ENCODE assay signal across 23 mouse cellular contexts in genomic region chr9:52076089-52076488, GRCm38 (mm10). TPM values are rescaled to one million over a fixed set of nuclear protein-coding genes. Genes with fewer than 3 reads are reported as not detected.
DNase-seq lines count a peak whose midpoint lies in the region; ATAC-seq and TF ChIP-seq lines count a peak whose summit lies in the region.
"Had no signal": no experiment of that assay in that cellular context is flagged by ENCODE, and none has a peak within 500 bp of the region (broad histone marks: within the 10 kb centered on the region; RNA-seq: fewer than 3 reads in every experiment).

No protein-coding gene starts in this region.

- DNase-seq in forebrain, embryonic 14.5 days (ENCODE audit: low spot score), result no peak
- no peak for DNase-seq in forebrain, embryonic 10.5 days (ENCODE audit: extremely low spot score, low spot score)
- DNase-seq in MEL (ENCODE audit: low read depth, low spot score), result no peak
- peak; percentile 29 for DNase-seq in brain, embryonic 14.5 days (ENCODE audit: low read depth)
- peak; percentile 62 for DNase-seq in retina, postnatal 1 day
- no peak for DNase-seq in lung, postnatal 14 days
- DNase-seq: adrenal gland, adult 8-10 months; adrenal gland, postnatal 14 days; adrenal gland, postnatal 36 days; cerebellum, adult 11 months; cerebellum, adult 18-20 months; cerebellum, adult 8-10 months; cerebellum, adult 9-11 months; cerebellum, postnatal 14 days; cerebellum, postnatal 36 days; embryo, embryonic 11 days had no signal

- ATAC-seq in forebrain, embryonic 14.5 days, result 0 out of 2 replicates have a peak, but pooled peaks have one; percentile 37
- no peak for ATAC-seq in monocyte, adult 5-6 weeks (replicated peaks; ENCODE audit: insufficient number of reproducible peaks, low FRiP score, low TSS enrichment, poor library complexity, severe bottlenecking)
- ATAC-seq: activated CD4-positive, CD25-positive, alpha-beta regulatory T cell, adult 4 months; forebrain, embryonic 13.5 days; Patski had no signal

- H3K4me1 ChIP-seq in forebrain, embryonic 14.5 days (ENCODE audit: control insufficient read depth, insufficient read depth, low read length), result no peaks in the 10 kb centered on the region
- H3K4me1 ChIP-seq in forebrain, embryonic 10.5 days, result no peaks in the 10 kb centered on the region
- peaks cover 4 to 7% of the 10 kb centered on the region in 2 experiments; a peak in 3 of 4 replicates for H3K4me1 ChIP-seq in MEL (ENCODE audit: control insufficient read depth in 1 of 2, insufficient read depth in 2 of 2, low read length in 2 of 2)
- H3K4me1 ChIP-seq: embryonic facial prominence, embryonic 12.5 days; embryonic facial prominence, embryonic 15.5 days; forebrain, embryonic 13.5 days had no signal

- WGBS in forebrain, embryonic 14.5 days, result 80% methylated on average over 2 of the region's 2 CpGs
- whole genome bisulfite sequencing in forebrain, embryonic 10.5 days, result 97% methylated on average over 2 of the region's 2 CpGs

- peaks cover 1% of the 10 kb centered on the region; the same call in 1 of the 2 replicates for H3K79me2 ChIP-seq in MEL (ENCODE audit: control insufficient read depth, insufficient read depth, low read length, poor library complexity)

- no peak for TF ChIP-seq EP300 in MEL (IDR thresholded peaks at IDR 0.05; ENCODE audit: low read depth in 1 of 2, low read length in 2 of 2)

- H3K9me3 ChIP-seq in forebrain, embryonic 14.5 days (replicated peaks; ENCODE audit: control insufficient read depth, low read length), result no peaks in the 10 kb centered on the region
- no peaks in the 10 kb centered on the region for H3K9me3 ChIP-seq in forebrain, embryonic 10.5 days
- no peaks in the 10 kb centered on the region for H3K9me3 ChIP-seq in MEL (replicated peaks; ENCODE audit: insufficient read depth, low read length)
- H3K9me3 ChIP-seq: embryonic facial prominence, embryonic 12.5 days; embryonic facial prominence, embryonic 15.5 days; forebrain, embryonic 13.5 days had no signal

- TF ChIP-seq CTCF in MEL (IDR thresholded peaks at IDR 0.05 in 2 of 3, conservative IDR thresholded peaks at IDR 0.05 in 1 of 3; ENCODE audit: control insufficient read depth in 1 of 3, insufficient read depth in 1 of 3, low read depth in 2 of 3, low read length in 3 of 3, poor library complexity in 1 of 3, severe bottlenecking in 1 of 3), result no peak
- TF ChIP-seq CTCF in brain, embryonic 14.5 days (IDR thresholded peaks at IDR 0.05; ENCODE audit: borderline replicate concordance, extremely low read depth, insufficient read depth, insufficient read length), result no peak

- H3K4me3 ChIP-seq in forebrain, embryonic 14.5 days (ENCODE audit: low read depth, low read length), result no peak overlapping the region
- no peak overlapping the region for H3K4me3 ChIP-seq in forebrain, embryonic 10.5 days
- H3K4me3 ChIP-seq in MEL (ENCODE audit: control insufficient read depth in 1 of 2, insufficient read depth in 1 of 2, low read depth in 2 of 2, low read length in 2 of 2), result no peak overlapping the region
- H3K4me3 ChIP-seq: embryonic facial prominence, embryonic 12.5 days; embryonic facial prominence, embryonic 15.5 days; erythroblast, embryonic 14.5 days; forebrain, embryonic 13.5 days had no signal

- peaks cover 65% of the 10 kb centered on the region for H3K36me3 ChIP-seq in forebrain, embryonic 14.5 days (ENCODE audit: control insufficient read depth, insufficient read depth, low read length)
- H3K36me3 ChIP-seq in forebrain, embryonic 10.5 days (replicated peaks), result peaks cover 97% of the 10 kb centered on the region
- peaks cover 13 to 68% of the 10 kb centered on the region in 2 experiments for H3K36me3 ChIP-seq in MEL (ENCODE audit: control insufficient read depth in 1 of 2, insufficient read depth in 2 of 2, low read length in 2 of 2)

- no peak overlapping the region for H3K27ac ChIP-seq in forebrain, embryonic 14.5 days (ENCODE audit: low read depth, low read length)
- H3K27ac ChIP-seq in forebrain, embryonic 10.5 days, result no peak overlapping the region
- H3K27ac ChIP-seq in MEL (ENCODE audit: control insufficient read depth, low read depth, low read length), result no peak overlapping the region
- H3K27ac ChIP-seq: embryonic facial prominence, embryonic 12.5 days; embryonic facial prominence, embryonic 15.5 days; forebrain, embryonic 13.5 days had no signal

- TF ChIP-seq RAD21 in MEL (IDR thresholded peaks at IDR 0.05; ENCODE audit: low read depth, low read length), result no peak

- H3K4me2 ChIP-seq in forebrain, embryonic 14.5 days (ENCODE audit: low read length), result no peak overlapping the region
- H3K4me2 ChIP-seq: embryonic facial prominence, embryonic 12.5 days; embryonic facial prominence, embryonic 15.5 days; forebrain, embryonic 13.5 days had no signal

- TF ChIP-seq POLR2A in MEL (IDR thresholded peaks at IDR 0.05; ENCODE audit: control insufficient read depth in 1 of 2, insufficient read depth in 1 of 2, low read depth in 1 of 2, low read length in 2 of 2, poor library complexity in 1 of 2), result no peak
- TF ChIP-seq POLR2A in brain, embryonic 14.5 days (IDR thresholded peaks at IDR 0.05; ENCODE audit: borderline replicate concordance, extremely low read depth, insufficient read depth, insufficient read length, poor library complexity, severe bottlenecking), result no peak

- no peak overlapping the region for H3K9ac ChIP-seq in forebrain, embryonic 14.5 days (ENCODE audit: low read length)
- H3K9ac ChIP-seq in MEL (ENCODE audit: control insufficient read depth, low read depth, low read length, poor library complexity, severe bottlenecking), result no peak overlapping the region
- H3K9ac ChIP-seq: embryonic facial prominence, embryonic 12.5 days; embryonic facial prominence, embryonic 15.5 days; forebrain, embryonic 13.5 days had no signal

- no peaks in the 10 kb centered on the region for H3K27me3 ChIP-seq in forebrain, embryonic 14.5 days (replicated peaks; ENCODE audit: control insufficient read depth, insufficient read depth, low read length)
- no peaks in the 10 kb centered on the region for H3K27me3 ChIP-seq in forebrain, embryonic 10.5 days (ENCODE audit: poor library complexity, severe bottlenecking)
- no peaks in the 10 kb centered on the region for H3K27me3 ChIP-seq in MEL (ENCODE audit: control insufficient read depth in 1 of 2, insufficient read depth in 2 of 2, low read length in 2 of 2)
- H3K27me3 ChIP-seq: embryonic facial prominence, embryonic 12.5 days; embryonic facial prominence, embryonic 15.5 days; forebrain, embryonic 13.5 days; Patski had no signal

TF ChIP-seq in MEL, 35 proteins besides CTCF, POLR2A, EP300 and RAD21:
- TF ChIP-seq E2F4 (IDR thresholded peaks at IDR 0.05; ENCODE audit: borderline replicate concordance, low read depth, low read length) (no peak), HCFC1 (IDR thresholded peaks at IDR 0.05; ENCODE audit: low read depth, low read length) (no peak), ETS1 (IDR thresholded peaks at IDR 0.05; ENCODE audit: low read depth, low read length) (peak; percentile 43; the same call in 1 of the 2 replicates), RCOR1 (IDR thresholded peaks at IDR 0.05; ENCODE audit: low read depth, low read length) (peak; percentile 83; the same call in 1 of the 2 replicates)

RNA-seq across cellular contexts. Expression of gene Rdx, which starts 29.1 kb away (rescaled TPM):
- 107 and 121 TPM in 2 replicates for polyA plus RNA-seq in forebrain, embryonic 14.5 days (2014; fragmentation: Nextera tagmentation; extraction: Ambion mirVana)
- polyA plus RNA-seq in forebrain, embryonic 10.5 days (2016; fragmentation: Nextera tagmentation; extraction: Ambion mirVana), result 145 and 156 TPM in 2 replicates
- total RNA-seq in MEL (2012; rRNA removed), result 109 and 118 TPM in 2 replicates
- 100 to 1,000 TPM; 103 to 152 TPM for polyA plus RNA-seq in MEL (2012; ENCODE audit: insufficient read depth in 1 of 2, insufficient read length in 2 of 2, low read depth in 1 of 2, low replicate concordance in 2 of 2, missing spikeins in 1 of 2)
- 44.6 and 59.2 TPM in 2 replicates for polyA plus RNA-seq in brain, embryonic 14.5 days (2012; rRNA removed)
- total RNA-seq in monocyte, adult 5-6 weeks (2017), result 99.0 to 134 TPM (median 123 TPM) in 3 replicates

Comparison
In these comparisons a context has a peak if more than half of its experiments do, and no peak if none do; other contexts are left out.
1. DNase-seq: peak in brain, embryonic 14.5 days (single experiment) and retina, postnatal 1 day (single experiment); none in forebrain, embryonic 14.5 days (single experiment), forebrain, embryonic 10.5 days (single experiment), MEL (single experiment) and lung, postnatal 14 days (single experiment).